Mouse (Mus musculus) left cerebral cortex, adult 8-10 months (tissue): ENCODE measurements at regions not wholly inside any gene's neighbourhood (a gene's known extent, or its start where the extent isn't known, plus 50 kb on each side); places are given as distances from the start of the nearest gene placed in this dataset.

Experiments
- DNase-seq, 2 experiments: peaks; one replicate each; pipeline ENCODE4 v3.0.0; 2022; ENCODE audit warnings: low spot score in 2 of 2

- no peak for DNase-seq
Measured at GRCm38 (mm10) chr4:82161818-82162217, 543.7 kb downstream of the Nfib start.

DNA sequence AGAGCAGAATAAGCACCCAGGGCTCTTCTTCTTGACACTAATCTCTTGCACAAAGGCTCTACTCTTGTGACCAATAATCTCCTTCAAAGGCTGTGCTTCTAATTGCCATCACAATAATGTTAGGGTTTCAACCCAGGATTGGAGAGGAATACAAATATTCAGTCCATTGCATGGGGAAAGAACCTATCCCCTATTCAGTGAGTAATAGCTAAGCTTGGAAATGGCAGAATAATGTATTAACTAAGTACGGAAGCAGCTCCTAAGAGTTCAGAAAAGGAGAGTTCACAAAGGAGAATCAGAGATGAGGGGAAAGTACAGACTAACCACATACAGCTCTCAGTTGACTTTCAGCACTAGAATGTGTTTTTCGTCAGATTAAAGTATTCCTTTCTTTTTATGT lies 544.3 kb downstream of the Nfib start:
- no peak for DNase-seq

- no peak for DNase-seq
Measured at GRCm38 (mm10) chr4:82160233-82160632, 545.3 kb downstream of the Nfib start.

- no peak for DNase-seq
Measured at GRCm38 (mm10) chr4:82155642-82156320, 549.8 kb downstream of the Nfib start.

- DNase-seq = no peak
Measured at GRCm38 (mm10) chr4:82154021-82154555, 551.5 kb downstream of the Nfib start.

GRCm38 (mm10) chr4:82153604-82154003 lies 551.9 kb downstream of the Nfib start:
- DNase-seq = no peak

GRCm38 (mm10) chr4:82149957-82150356 lies 555.6 kb downstream of the Nfib start:
- DNase-seq = no peak

DNA sequence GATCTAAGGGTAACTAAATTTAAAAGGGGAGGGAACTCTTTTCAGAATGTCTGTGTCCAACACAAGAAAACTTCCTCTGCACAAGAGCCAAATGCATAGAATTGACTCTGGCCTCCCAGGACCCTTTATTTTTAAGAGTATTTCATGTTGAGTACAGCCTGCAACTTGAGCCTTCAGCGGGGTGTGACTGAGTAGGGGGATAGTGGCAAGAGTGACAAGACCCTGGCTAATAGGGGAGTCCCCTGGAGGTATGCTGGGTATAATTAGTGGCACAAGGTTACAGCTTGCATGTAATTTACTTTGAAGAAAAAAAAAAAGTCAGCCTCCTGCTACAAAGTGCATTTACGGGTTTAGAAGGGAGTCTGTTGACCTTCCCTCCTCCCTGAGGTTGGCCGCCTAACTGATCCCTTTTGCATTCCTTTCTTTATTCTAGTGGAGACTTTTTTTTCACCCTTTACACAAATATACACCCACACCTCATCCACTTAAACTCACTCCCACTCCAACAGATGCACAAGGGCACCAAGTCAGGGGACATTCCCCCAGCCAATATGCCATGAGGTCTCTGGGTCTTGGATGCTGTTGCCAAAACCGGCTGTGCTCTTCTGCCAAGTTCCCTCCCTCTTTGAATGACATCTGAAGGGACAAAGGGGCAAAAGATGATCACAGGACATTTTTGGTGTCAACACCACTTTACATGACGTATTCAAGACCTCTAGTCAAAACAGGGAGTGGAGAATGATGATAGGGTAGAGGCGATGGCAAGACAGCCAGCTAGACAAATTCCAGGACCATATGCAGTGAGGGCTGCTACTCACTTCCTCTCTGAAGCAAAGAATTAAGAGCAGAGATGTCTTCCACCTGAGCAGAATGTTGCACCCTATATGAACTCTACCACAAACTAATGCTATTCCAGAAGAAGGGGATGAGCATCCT lies 557.2 kb downstream of the Nfib start:
- DNase-seq = no peak

DNA sequence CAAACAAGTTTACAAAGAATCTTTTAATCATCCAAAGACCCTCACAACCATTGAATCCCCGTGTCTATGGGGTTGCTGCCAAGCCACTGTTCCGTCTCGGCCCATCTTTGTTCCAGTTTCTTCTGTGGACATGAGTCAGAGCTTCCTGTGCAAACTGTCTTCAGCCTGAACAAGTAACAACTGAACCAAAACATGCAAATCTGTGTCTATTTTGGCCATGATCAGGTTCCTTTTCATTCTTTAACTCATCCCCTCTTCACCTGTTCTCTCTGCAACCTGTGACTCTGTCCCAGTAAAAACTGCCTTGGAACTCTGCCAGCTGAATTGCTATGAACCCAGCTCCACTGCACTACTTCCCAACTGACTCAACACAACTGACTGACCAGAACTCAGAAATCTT lies 563.2 kb downstream of the Nfib start:
- no peak for DNase-seq

DNA sequence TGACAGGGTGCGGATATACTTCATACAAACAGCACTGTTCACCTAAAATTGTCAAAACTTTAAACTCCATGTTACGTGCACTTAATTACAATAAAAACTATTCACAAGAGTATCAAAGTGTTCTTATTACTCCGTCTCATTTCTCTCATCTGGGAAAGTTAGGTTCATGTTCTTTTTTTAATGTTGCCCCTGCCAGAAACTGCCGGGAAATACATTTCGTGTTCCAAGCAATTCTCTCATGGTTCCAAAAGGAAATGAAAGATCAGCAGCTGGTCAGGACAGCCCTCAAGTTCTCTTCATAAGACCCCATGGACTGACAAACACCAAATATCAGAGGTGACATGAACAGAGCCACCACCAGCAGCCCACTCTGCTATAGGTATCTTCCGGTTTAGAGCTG lies 565.7 kb downstream of the Nfib start:
- no peak for DNase-seq

DNA sequence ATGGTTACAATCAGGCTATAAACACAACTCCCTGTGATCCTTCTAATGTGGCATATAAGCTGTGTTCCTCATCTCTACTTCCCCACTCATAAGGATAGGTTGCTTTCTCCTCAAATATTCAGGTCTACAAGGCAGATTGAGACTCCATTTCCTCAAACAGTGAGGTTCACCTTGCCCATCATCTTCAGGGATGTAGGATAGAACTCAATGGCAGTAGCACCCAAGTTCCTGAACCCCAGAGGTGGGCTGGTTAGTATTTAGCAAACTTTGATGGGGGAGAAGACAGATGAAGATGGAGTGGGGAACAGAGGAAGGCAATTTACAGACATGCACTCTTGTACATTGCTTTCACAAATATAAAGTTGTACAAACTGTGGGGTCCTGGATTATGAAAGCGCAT lies 566.5 kb downstream of the Nfib start:
- DNase-seq = no peak

DNA sequence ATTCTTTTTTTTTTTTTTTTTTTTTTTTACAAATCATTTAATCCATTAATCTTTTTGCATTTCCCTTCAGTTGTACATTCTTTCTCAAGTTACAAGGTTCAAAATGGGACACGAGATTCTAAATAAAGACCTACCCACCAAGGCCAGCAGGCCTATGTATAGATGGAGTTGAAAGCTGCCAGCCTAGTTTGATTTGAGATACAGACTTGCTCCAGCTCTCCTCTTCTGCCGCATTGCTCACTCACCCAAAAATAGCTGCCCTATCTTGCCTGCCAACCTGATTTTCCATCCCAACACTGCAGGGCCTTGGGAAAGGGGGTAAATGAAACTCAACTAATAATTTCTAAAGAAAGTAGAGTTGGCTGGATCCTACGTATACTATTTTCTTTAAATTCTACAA lies 572.7 kb downstream of the Nfib start:
- peak in 1 of 2 experiments; percentile 24 for DNase-seq

GRCm38 (mm10) chr4:82132326-82132725 lies 573.2 kb downstream of the Nfib start:
- DNase-seq = no peak

- no peak for DNase-seq
Measured at GRCm38 (mm10) chr4:82129471-82129870, 576.1 kb downstream of the Nfib start.

GRCm38 (mm10) chr4:82123733-82124132 lies 581.8 kb downstream of the Nfib start:
- no peak for DNase-seq

- DNase-seq = no peak
Measured at GRCm38 (mm10) chr4:82123101-82123500, 582.4 kb downstream of the Nfib start.

DNA sequence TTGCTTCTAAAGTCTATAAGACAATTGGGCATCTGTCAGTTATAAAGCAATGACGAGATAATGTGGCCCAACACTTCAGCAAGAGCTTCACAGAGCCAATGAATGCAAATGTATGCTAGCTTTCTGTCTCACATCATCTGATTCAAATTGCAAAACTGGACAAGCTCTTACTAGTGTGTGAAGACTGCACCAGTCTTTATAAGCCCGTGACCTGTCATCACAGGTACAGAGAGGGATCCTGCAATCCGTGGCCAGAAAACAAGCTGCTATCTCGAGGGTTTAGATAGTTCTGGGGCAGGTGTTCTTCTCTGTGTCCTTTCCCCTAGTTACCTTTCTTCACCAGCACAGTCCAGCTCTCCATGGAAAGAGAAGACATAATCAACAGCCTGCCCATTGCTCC lies 584.8 kb downstream of the Nfib start:
- no peak for DNase-seq

GRCm38 (mm10) chr4:82120326-82120725 lies 585.2 kb downstream of the Nfib start:
- no peak for DNase-seq

DNA sequence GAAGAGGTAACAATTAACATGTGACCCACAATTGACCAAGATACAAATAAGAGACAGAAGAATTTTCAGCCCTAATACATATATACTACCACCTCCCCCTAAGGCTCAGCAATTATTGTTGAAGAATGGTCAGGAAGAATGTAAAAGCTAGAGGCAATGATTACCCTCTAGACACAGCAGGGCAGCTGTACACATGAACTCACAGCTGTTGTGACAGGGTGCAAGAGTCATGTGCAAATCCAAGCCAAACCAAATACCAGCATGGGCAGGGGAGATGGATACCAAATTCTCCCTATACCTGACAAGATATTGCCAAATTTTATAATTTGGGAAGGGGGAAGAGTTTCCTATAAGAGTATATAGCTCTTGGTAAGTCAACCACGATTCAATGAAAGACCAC lies 603.7 kb downstream of the Nfib start:
- DNase-seq = no peak

DNA sequence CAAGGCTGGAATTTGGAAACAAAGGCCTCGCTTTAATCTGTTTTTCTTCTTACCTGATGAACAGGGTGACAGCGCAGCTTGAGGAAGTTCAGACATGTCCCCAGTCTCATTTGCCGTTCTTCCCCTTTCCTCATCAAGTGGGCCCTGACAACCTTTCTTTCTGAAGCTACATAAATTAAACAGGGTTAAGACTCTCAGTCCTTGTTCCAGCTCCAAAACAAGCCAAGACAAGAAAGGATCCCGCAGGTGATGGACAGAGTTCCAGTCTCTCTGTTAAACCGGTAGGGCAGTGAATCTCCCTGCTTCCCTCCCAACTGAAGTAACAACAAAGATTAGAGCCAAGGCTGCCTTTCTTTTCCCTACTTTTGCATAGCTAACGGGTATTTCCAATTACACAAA lies 605.6 kb downstream of the Nfib start:
- DNase-seq = no peak

GRCm38 (mm10) chr4:82098986-82099969 lies 606.3 kb downstream of the Nfib start:
- DNase-seq = no peak
